Mouse (Mus musculus) C2C12 (cell line): ENCODE measurements around the gene Tubgcp2. TPM values are rescaled to one million over a fixed set of nuclear protein-coding genes. Genes with fewer than 3 reads are reported as not detected.

Experiments used
- H3K27me3 ChIP-seq: one replicate; pipeline ENCODE4 v1.6.1; 2011; ENCODE audit not compliant: control insufficient read depth, insufficient read depth, insufficient read length
- H3K36me3 ChIP-seq: one replicate; pipeline ENCODE4 v1.6.1; 2011; ENCODE audit not compliant: control insufficient read depth, insufficient read depth
- H3K4me3 ChIP-seq: one replicate; pipeline ENCODE4 v1.5.1; 2011; ENCODE audit warnings: mild to moderate bottlenecking, control low read depth; ENCODE audit not compliant: poor library complexity, insufficient read depth, severe bottlenecking
- H3K79me2 ChIP-seq: one replicate; pipeline ENCODE4 v1.6.1; 2011; ENCODE audit not compliant: control insufficient read depth, insufficient read depth
- H3K79me3 ChIP-seq: one replicate; pipeline ENCODE4 v1.6.1; 2011; ENCODE audit warnings: low read depth, control low read depth
- H3ac ChIP-seq: one replicate; pipeline ENCODE3; 2011; ENCODE audit warnings: low read depth; ENCODE audit not compliant: control insufficient read depth, insufficient read length
- CEBPB ChIP-seq: IDR thresholded peaks from one replicate; pipeline ENCODE4 v1.6.1; 2011; ENCODE audit warnings: low read depth, mild to moderate bottlenecking, control low read depth, moderate library complexity
- CTCF ChIP-seq: IDR thresholded peaks from one replicate; pipeline ENCODE4 v1.5.1; 2011; ENCODE audit not compliant: control insufficient read depth, insufficient read depth, insufficient read length
- FOSL1 ChIP-seq: IDR thresholded peaks from one replicate; pipeline ENCODE4 v1.8.0; 2011; ENCODE audit warnings: mild to moderate bottlenecking, low read length; ENCODE audit not compliant: poor library complexity, insufficient read depth, severe bottlenecking
- MAX ChIP-seq: IDR thresholded peaks from one replicate; pipeline ENCODE4 v1.6.1; 2011; ENCODE audit warnings: mild to moderate bottlenecking, control low read depth
- MYOD1 ChIP-seq: IDR thresholded peaks from one replicate; pipeline ENCODE4 v1.6.1; 2011; ENCODE audit warnings: low read depth; ENCODE audit not compliant: control insufficient read depth, insufficient read length
- MYOG ChIP-seq: IDR thresholded peaks from one replicate; pipeline ENCODE4 v1.6.1; 2011; ENCODE audit not compliant: control insufficient read depth, insufficient read length; ENCODE audit errors: extremely low read depth
- USF1 ChIP-seq: IDR thresholded peaks from one replicate; pipeline ENCODE4 v1.6.1; 2011; ENCODE audit warnings: low read depth, mild to moderate bottlenecking, control low read depth, moderate library complexity
- polyA plus RNA-seq: library from polyadenylated mRNA; unstranded; fragments of >200 nt; fragmentation: generic; extraction: Trizol; gene quantifications from one replicate; pipeline ENCODE4 v1.2.1, GENCODE M21; 2012; ENCODE audit warnings: missing spikeins

The Tubgcp2 gene
- polyA plus RNA-seq, 1 experiment: 31.7 TPM

DNA sequence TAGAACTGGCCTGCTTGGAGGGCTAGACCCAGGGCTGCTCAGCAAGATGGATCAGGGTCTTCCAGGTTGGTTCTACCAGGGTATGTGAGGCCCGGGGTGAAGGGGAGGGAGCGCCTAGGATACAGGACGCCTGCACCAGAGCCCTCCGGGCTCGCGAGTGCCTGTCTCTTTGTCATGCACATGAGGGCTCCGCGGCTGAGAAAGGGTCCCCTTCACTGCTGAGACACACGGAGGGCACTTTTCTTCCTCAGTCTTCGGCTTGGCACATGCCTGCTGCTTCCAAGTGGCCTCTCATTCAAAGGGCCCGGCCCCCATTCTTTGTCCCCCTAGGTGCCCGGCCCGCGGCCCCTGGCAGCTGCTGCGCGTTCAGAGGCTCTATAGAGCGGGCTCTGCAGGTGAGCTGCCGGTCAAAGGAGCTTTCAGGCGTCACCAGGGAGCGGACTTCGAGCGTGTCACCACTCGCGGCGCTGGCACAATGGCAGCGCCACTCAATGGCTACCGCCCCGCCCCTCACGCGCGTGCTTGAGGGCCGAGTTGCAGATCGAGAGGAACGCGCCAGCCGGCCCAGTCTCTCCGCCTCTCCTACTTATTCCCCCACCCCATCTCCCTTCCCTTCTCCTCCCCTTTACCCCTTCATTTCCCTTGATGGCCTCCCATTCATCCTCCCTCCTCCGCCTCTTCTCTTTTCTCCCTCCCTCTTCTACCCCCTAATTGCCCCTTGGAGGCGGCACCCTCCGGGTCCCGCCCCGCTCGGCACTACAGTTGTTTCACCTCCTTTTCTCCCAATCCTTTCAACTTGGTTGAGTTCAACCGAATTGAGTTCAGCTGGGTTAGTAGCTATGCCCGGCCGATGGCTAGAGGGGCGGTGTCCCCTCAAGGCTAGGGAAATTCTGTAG is 24.7 kb upstream of the Tubgcp2 start:
- H3K36me3 ChIP-seq: no peaks in the 10 kb centered on the region
- no peak overlapping the region for H3K4me3 ChIP-seq

GRCm38 (mm10) chr7:140059601-140060000 is 23.1 kb upstream of the Tubgcp2 start:
- Histone ChIP-seq H3K4me3 (no peak overlapping the region), H3K79me2 (no peaks in the 10 kb centered on the region), H3K27me3 (peaks cover 8% of the 10 kb centered on the region), H3K79me3 (no peaks in the 10 kb centered on the region), H3K36me3 (no peaks in the 10 kb centered on the region), H3ac (no peak overlapping the region)
- TF ChIP-seq CEBPB (no peak), FOSL1 (no peak), CTCF (no peak)

More for the DNA sequence above, 24.7 kb upstream of the Tubgcp2 start:
- H3K79me3 ChIP-seq: no peaks in the 10 kb centered on the region
- TF ChIP-seq USF1 (no peak), MYOG (no peak), CTCF (no peak), MAX (no peak), MYOD1 (no peak), CEBPB (no peak)
- H3ac ChIP-seq: no peak overlapping the region
- peaks cover 19% of the 10 kb centered on the region for H3K27me3 ChIP-seq
- H3K79me2 ChIP-seq: no peaks in the 10 kb centered on the region

- TF ChIP-seq CTCF (no peak), CEBPB (no peak), USF1 (no peak), FOSL1 (no peak), MYOD1 (no peak), MYOG (no peak), MAX (no peak)
- H3ac ChIP-seq: peak overlapping the region; percentile 42
- no peaks in the 10 kb centered on the region for H3K36me3 ChIP-seq
- no peaks in the 10 kb centered on the region for H3K79me2 ChIP-seq
- H3K79me3 ChIP-seq: no peaks in the 10 kb centered on the region
- H3K27me3 ChIP-seq: no peaks in the 10 kb centered on the region
- no peak overlapping the region for H3K4me3 ChIP-seq
Observed at GRCm38 (mm10) chr7:140058528-140058927, 22.1 kb upstream of the Tubgcp2 start.

- H3K27me3 ChIP-seq: no peaks in the 10 kb centered on the region
- H3ac ChIP-seq: peak overlapping the region; percentile 51
- H3K4me3 ChIP-seq: peak overlapping the region; percentile 14
- TF ChIP-seq FOSL1 (no peak), CTCF (no peak), USF1 (no peak)
- H3K36me3 ChIP-seq: no peaks in the 10 kb centered on the region
- no peaks in the 10 kb centered on the region for H3K79me3 ChIP-seq
- H3K79me2 ChIP-seq: no peaks in the 10 kb centered on the region
Observed at GRCm38 (mm10) chr7:140057413-140058407, 21.2 kb upstream of the Tubgcp2 start.

- Histone ChIP-seq H3K4me3 (no peak overlapping the region), H3K36me3 (no peaks in the 10 kb centered on the region), H3K27me3 (no peaks in the 10 kb centered on the region), H3K79me2 (no peaks in the 10 kb centered on the region), H3ac (no peak overlapping the region), H3K79me3 (no peaks in the 10 kb centered on the region)
- TF ChIP-seq CTCF (no peak), FOSL1 (no peak), MYOG (no peak), MYOD1 (no peak), CEBPB (no peak), USF1 (no peak), MAX (no peak)
Observed at GRCm38 (mm10) chr7:140054124-140054523, 17.7 kb upstream of the Tubgcp2 start.
